Mouse (Mus musculus) limb, embryonic 15.5 days (tissue): Measurements from ENCODE around the gene Oas2. TPM values are rescaled to one million over a fixed set of nuclear protein-coding genes. Genes with fewer than 3 reads are reported as not detected.

Source experiments
- ATAC-seq: fragments of 200-750 bp; cut with Nextera tagmentation; 2 replicates; pipeline ENCODE4 v1.8.0; 2017; ENCODE audit warnings: low read depth, moderate TSS enrichment; ENCODE audit not compliant: insufficient number of reproducible peaks, low FRiP score, low TSS enrichment
- H3K27ac ChIP-seq: fragments of 300-500 bp; sonication (generic); 2 replicates; pipeline ENCODE4 v1.5.1; 2015; ENCODE audit warnings: moderate library complexity, mild to moderate bottlenecking, inconsistent platforms
- H3K27me3 ChIP-seq: fragments of 300-500 bp; sonication (generic); 2 replicates; pipeline ENCODE4 v1.6.1; 2015; ENCODE audit warnings: inconsistent platforms
- H3K36me3 ChIP-seq: fragments of 300-500 bp; sonication (generic); 2 replicates; pipeline ENCODE4 v1.6.1; 2015; ENCODE audit warnings: inconsistent platforms
- H3K4me1 ChIP-seq: fragments of 300-500 bp; sonication (generic); 2 replicates; pipeline ENCODE4 v1.6.1; 2015; ENCODE audit warnings: inconsistent platforms
- H3K4me2 ChIP-seq: fragments of 300-500 bp; sonication (generic); 2 replicates; pipeline ENCODE4 v1.6.1; 2015; ENCODE audit warnings: mild to moderate bottlenecking, inconsistent platforms
- H3K4me3 ChIP-seq: fragments of 300-500 bp; sonication (generic); 2 replicates; pipeline ENCODE4 v1.5.1; 2015; ENCODE audit warnings: mild to moderate bottlenecking, inconsistent platforms
- H3K9ac ChIP-seq: fragments of 300-500 bp; sonication (generic); 2 replicates; pipeline ENCODE4 v1.6.1; 2015; ENCODE audit warnings: inconsistent platforms
- H3K9me3 ChIP-seq: fragments of 300-500 bp; sonication (generic); 2 replicates; pipeline ENCODE4 v1.6.1; 2016; ENCODE audit warnings: inconsistent platforms
- WGBS: fragments of 180-500 bp; shearing (Covaris S2); methylation state at CpG from one replicate; pipeline ENCODE4 v1.1.7; 2015; 5-methylcytosine and 5-hydroxymethylcytosine counted together
- polyA plus RNA-seq: library from polyadenylated mRNA; unstranded; fragments of >200 nt; fragmentation: Nextera tagmentation; extraction: Ambion mirVana; gene quantifications from 2 replicates; pipeline ENCODE4 v1.2.1, GENCODE M21; 2015

Gene Oas2
- polyA plus RNA-seq, 1 experiment from 2014 or later: 0.44 TPM

DNA sequence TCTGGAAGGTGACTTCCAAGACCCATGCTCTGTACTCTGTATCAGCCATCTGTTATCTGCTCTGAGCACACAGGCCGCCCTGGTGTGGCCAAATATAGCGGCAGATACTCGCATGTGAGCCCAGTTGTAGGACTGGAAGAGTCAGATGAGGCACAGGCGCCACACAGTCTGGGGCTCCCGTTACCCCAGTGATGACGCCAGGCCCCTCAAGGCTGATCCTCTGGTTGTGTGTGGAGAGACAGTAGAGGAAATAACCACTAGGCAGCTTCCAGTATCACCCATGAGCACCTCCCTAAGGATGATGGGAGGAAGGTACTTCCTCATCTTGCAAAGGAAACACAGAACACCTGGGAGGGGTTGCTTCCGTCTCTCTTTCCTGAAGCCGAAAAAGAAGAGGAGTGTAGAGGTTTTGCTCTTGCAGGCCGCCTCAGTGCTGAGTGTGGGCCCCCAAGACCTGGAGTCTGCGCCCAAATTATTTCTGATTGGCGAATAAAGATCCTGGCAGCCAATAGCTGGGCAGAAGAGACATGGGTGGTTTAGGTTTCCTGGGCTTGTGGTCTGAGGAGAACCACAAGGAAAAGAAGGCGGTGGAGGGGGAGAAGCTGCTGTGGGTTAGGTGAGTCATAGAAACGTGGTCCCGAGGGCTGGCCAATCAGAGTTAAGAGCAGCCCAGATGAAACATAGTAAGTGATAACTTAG lies 25.8 kb upstream of the Oas2 start:
- no peak overlapping the region for H3K9ac ChIP-seq
- H3K36me3 ChIP-seq: no peaks in the 10 kb centered on the region
- peaks cover 8% of the 10 kb centered on the region; the same call in 1 of the 2 replicates for H3K4me1 ChIP-seq
- 67% methylated on average over 14 of the region's 14 CpGs for WGBS
- no peak overlapping the region for H3K27ac ChIP-seq
- H3K4me2 ChIP-seq: no peak overlapping the region
- H3K27me3 ChIP-seq: 0 out of 2 replicates have a peak, but pooled peaks cover 3% of the 10 kb centered on the region
- no peaks in the 10 kb centered on the region for H3K9me3 ChIP-seq
- no peak overlapping the region for H3K4me3 ChIP-seq
- ATAC-seq: no peak

DNA sequence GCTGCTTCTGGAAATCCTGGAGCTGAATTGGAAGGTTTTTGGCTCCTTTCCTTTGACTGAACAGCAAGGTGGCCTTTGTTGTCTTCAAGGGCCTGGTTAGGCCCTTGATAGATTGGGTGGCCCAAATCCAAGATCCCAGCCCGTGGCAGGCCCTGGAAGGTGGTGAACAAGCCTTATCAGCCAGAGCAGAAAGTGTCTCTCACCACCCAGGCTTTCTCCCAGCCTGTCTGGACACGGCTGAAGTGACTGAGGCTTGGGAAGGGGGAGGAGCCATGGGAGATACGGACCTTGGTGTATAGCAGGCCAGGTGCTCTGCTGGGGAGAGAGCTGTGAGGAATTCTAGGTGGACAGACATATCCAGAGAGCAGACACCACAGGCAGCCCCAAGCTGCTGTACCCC lies 19.7 kb upstream of the Oas2 start:
- no peak overlapping the region for H3K27ac ChIP-seq
- no peak for ATAC-seq
- 55% methylated on average over 3 of the region's 3 CpGs for WGBS

DNA sequence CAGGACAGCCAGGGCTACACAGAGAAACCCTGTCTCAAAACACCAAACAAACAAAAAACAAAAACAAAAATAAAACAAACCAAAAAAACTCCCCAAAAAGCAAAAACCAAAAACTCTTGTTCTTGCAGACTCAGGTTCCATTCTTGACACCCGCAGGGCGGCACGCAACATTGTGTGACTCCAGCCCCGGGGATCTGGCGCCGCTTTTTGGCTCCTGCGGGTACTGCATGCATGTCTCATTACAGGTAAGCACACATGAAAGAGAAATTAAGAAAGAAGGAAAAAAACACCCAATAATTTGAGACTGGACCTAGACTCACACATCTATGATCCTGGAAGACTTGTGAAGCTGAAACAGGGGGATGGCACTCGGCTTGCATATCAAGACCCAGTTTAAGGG lies 15.4 kb upstream of the Oas2 start:
- WGBS: 69% methylated on average over 8 of the region's 8 CpGs
- no peak overlapping the region for H3K9ac ChIP-seq
- H3K4me2 ChIP-seq: no peak overlapping the region
- H3K27me3 ChIP-seq: 0 out of 2 replicates have a peak, but pooled peaks cover 2% of the 10 kb centered on the region
- no peak overlapping the region for H3K4me3 ChIP-seq
- ATAC-seq: no peak
- H3K9me3 ChIP-seq: no peaks in the 10 kb centered on the region
- no peaks in the 10 kb centered on the region for H3K4me1 ChIP-seq
- H3K27ac ChIP-seq: no peak overlapping the region
- H3K36me3 ChIP-seq: no peaks in the 10 kb centered on the region

More for the DNA sequence above, 19.7 kb upstream of the Oas2 start:
- Histone ChIP-seq H3K4me1 (no peaks in the 10 kb centered on the region), H3K9me3 (no peaks in the 10 kb centered on the region), H3K27me3 (0 out of 2 replicates have a peak, but pooled peaks cover 3% of the 10 kb centered on the region), H3K9ac (no peak overlapping the region), H3K36me3 (no peaks in the 10 kb centered on the region), H3K4me2 (no peak overlapping the region), H3K4me3 (no peak overlapping the region)

DNA sequence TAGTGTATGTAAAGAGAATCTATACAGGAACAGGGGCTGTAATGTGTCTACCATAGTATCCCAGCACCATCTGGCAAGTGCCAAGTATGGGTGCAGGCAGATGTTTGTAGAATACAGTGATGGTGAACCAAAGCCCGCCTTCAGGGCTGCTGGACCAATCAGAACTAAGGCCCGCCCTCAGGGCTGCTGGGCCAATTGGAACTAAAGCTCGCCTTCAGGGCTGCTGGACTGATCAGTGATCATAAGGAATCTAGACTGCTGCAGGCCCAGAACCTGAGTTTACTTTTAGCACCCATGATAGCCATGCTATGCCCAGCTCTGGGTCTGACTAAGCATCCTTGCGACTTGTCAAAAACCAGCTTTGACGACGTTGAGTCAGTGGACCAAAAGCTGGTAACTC lies 12.2 kb upstream of the Oas2 start:
- ATAC-seq: no peak
- Histone ChIP-seq H3K4me3 (no peak overlapping the region), H3K4me1 (no peaks in the 10 kb centered on the region), H3K36me3 (no peaks in the 10 kb centered on the region), H3K4me2 (no peak overlapping the region), H3K9ac (no peak overlapping the region), H3K9me3 (no peaks in the 10 kb centered on the region), H3K27ac (no peak overlapping the region), H3K27me3 (0 out of 2 replicates have a peak, but pooled peaks cover 3% of the 10 kb centered on the region)
- 20% methylated on average over 6 of the region's 6 CpGs for WGBS

DNA sequence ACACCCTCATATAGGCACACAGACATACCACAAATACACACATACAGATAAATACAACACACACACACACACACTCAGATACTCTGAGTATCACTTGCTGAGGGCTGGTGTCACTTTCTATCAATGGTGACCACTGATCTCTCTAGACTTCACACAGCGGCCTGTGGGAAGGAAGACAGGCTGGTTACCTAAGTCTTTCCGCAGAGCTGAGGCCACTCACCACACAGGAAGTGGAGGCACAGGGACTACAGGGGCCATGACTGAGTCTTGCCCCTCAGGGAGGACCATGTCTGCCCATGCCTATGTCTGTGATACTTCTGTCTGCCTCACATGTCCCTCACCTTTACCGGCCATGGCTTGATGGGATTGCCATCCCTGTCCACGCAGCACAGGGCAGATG lies 4.6 kb upstream of the Oas2 start:
- Histone ChIP-seq H3K9me3 (no peaks in the 10 kb centered on the region), H3K4me3 (no peak overlapping the region), H3K4me1 (no peaks in the 10 kb centered on the region), H3K36me3 (no peaks in the 10 kb centered on the region), H3K9ac (no peak overlapping the region), H3K4me2 (no peak overlapping the region), H3K27me3 (no peaks in the 10 kb centered on the region), H3K27ac (no peak overlapping the region)
- WGBS: 82% methylated on average over 4 of the region's 4 CpGs
- ATAC-seq: no peak

DNA sequence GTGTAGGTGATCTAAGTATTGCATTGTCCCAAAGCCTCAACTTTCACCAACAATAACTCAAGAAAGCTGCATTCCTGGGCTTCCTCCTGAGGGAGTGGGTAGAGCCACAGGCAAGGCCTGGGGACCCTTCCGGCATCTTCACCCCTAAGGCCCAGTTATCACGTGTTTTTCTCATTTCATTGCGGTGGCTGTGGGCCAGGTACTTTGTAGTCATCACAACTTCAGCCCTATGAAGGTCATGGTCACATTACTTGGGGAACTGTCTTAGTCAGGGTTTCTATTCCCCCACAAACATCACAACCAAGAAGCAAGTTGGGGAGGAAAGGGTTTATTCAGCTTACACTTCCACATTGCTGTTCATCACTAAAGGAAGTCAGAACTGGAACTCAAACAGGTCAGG lies 3.1 kb upstream of the Oas2 start:
- H3K9ac ChIP-seq: no peak overlapping the region
- H3K27me3 ChIP-seq: peaks cover 3% of the 10 kb centered on the region; the same call in 1 of the 2 replicates
- no peaks in the 10 kb centered on the region for H3K36me3 ChIP-seq
- 77% methylated on average over 3 of the region's 3 CpGs for WGBS
- no peak overlapping the region for H3K4me2 ChIP-seq
- no peaks in the 10 kb centered on the region for H3K4me1 ChIP-seq
- no peaks in the 10 kb centered on the region for H3K9me3 ChIP-seq
- H3K4me3 ChIP-seq: no peak overlapping the region
- H3K27ac ChIP-seq: no peak overlapping the region
- no peak for ATAC-seq

DNA sequence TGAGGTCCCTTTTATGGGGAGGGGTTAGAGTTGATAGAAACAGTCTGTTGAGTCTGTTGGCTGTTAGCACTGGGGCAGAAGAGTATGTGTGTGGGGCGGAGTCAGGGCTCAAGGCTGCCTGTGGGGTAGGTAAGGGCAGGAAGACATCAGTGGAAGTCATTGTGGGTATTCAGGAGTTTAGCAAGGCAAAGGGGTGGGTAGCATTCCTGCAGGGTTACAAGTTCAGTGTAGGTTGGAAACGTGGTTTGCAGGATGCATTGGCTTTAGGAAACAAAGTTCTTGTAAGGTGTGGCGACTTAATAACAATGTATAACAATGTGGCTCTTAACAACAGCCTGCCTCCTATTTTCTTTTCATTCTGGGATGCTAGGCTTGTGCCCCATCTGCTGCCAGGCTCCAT lies 1.6 kb upstream of the Oas2 start:
- WGBS: 73% methylated on average over 3 of the region's 3 CpGs
- H3K4me3 ChIP-seq: no peak overlapping the region
- H3K4me1 ChIP-seq: no peaks in the 10 kb centered on the region
- H3K9me3 ChIP-seq: no peaks in the 10 kb centered on the region
- no peak overlapping the region for H3K4me2 ChIP-seq
- H3K9ac ChIP-seq: no peak overlapping the region
- no peak overlapping the region for H3K27ac ChIP-seq
- peaks cover 3% of the 10 kb centered on the region; the same call in 1 of the 2 replicates for H3K27me3 ChIP-seq
- no peaks in the 10 kb centered on the region for H3K36me3 ChIP-seq
- ATAC-seq: no peak

DNA sequence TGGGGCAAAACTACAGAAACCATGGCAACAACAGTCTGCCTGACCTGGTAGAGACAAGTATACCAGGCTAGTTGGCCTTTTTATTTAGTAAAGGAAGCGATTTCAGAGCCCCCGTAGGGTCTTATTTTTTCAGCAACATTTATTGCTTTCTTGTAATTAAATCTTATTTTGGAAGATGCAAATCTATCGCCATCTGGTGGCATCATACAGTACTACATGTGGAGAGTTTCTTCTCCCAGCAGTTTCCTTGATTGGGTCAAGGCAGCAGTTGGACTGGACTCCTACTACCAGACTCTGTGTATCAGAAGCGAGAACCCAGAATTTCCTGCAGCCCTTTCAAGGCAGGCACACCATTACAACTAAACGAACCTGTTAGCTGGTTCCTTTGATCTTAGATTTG lies 3.2 kb downstream of the Oas2 start:
- H3K36me3 ChIP-seq: no peaks in the 10 kb centered on the region
- ATAC-seq: no peak
- H3K27ac ChIP-seq: no peak overlapping the region
- no peaks in the 10 kb centered on the region for H3K9me3 ChIP-seq
- H3K4me2 ChIP-seq: no peak overlapping the region
- H3K9ac ChIP-seq: no peak overlapping the region
- WGBS: 5% methylated on average over 5 of the region's 5 CpGs
- no peak overlapping the region for H3K4me3 ChIP-seq
- peaks cover 20% of the 10 kb centered on the region for H3K27me3 ChIP-seq
- no peaks in the 10 kb centered on the region for H3K4me1 ChIP-seq

DNA sequence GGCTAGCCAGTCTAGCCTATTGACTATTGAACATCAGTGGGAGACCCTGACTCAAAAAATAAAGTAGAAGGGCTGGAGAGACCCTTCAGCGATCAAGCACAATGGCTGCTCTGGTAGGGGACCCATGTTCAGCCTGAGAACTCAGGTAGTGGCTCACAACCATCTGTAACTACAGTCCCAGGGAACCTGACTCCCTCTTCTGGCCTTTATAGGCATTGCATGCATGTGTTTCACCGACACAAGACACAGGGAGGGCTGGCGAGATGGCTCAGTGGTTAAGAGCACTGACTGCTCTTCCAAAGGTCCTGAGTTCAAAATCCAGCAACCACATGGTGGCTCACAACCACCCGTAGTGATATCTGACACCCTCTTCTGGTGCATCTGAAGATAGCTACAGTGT lies 7.5 kb downstream of the Oas2 start:
- Histone ChIP-seq H3K4me2 (no peak overlapping the region), H3K9ac (no peak overlapping the region), H3K27ac (no peak overlapping the region), H3K4me3 (no peak overlapping the region), H3K4me1 (no peaks in the 10 kb centered on the region), H3K36me3 (no peaks in the 10 kb centered on the region), H3K9me3 (no peaks in the 10 kb centered on the region), H3K27me3 (peaks cover 20% of the 10 kb centered on the region; the same call in 1 of the 2 replicates)
- ATAC-seq: no peak
- 27% methylated on average over 4 of the region's 4 CpGs for WGBS

DNA sequence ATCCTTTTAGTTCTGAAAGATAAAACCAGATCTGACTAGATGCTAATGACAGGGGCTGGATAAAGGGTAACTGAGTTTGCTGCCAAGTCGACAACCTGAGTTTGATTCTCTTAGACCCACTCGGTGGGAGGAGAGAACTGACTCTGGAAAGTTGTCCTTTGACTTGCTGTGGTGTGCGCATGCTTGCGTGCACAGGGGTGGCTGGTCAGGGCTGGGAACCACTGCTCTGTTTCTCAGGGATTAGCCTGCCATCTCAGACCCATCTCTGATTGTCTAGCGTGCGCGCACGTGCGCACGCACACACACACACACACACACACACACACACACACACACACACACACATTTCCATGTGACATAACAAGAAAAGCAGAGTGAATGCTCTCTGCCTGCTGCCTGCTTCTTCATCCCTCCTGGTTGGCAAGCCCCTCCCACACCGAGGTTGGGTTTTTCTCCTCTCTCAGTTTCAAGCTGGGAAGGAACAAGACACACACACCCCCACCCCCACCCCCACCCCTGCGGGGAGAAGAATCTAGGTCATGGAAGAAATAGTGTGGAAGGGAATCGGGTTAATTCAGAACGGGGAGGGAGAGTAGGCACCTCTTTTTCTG lies 15.2 kb downstream of the Oas2 start:
- no peaks in the 10 kb centered on the region for H3K36me3 ChIP-seq
- WGBS: 71% methylated on average over 14 of the region's 14 CpGs

DNA sequence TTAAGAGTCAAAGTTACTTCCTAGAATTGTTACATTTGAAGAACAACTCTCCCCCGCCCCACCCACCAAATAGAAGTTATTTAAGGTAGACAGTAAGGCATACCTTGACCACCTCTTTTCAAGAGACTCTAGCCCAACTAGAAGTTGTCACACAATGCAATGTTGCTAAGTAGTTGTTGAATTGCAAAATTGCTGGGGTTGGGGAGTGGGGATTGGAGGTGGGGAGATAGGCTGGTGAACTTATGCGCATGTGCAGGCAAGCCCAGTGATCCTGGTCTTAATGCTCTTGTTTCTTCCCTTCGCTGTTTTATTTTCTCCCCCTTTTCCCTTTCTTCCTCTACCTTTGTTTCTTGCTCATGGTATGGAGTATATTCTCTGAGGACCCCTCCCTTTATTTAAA lies 16.0 kb downstream of the Oas2 start:
- Histone ChIP-seq H3K9ac (no peak overlapping the region), H3K4me3 (no peak overlapping the region), H3K27ac (no peak overlapping the region), H3K9me3 (no peaks in the 10 kb centered on the region), H3K4me1 (no peaks in the 10 kb centered on the region), H3K4me2 (no peak overlapping the region), H3K27me3 (0 out of 2 replicates have a peak, but pooled peaks cover 8% of the 10 kb centered on the region), H3K36me3 (no peaks in the 10 kb centered on the region)
- ATAC-seq: no peak
- 91% methylated on average over 3 of the region's 3 CpGs for WGBS

More for the DNA sequence above, 15.2 kb downstream of the Oas2 start:
- Histone ChIP-seq H3K9me3 (no peaks in the 10 kb centered on the region), H3K4me1 (no peaks in the 10 kb centered on the region), H3K9ac (no peak overlapping the region), H3K27ac (no peak overlapping the region), H3K4me3 (no peak overlapping the region), H3K27me3 (0 out of 2 replicates have a peak, but pooled peaks cover 8% of the 10 kb centered on the region), H3K4me2 (no peak overlapping the region)
- no peak for ATAC-seq

DNA sequence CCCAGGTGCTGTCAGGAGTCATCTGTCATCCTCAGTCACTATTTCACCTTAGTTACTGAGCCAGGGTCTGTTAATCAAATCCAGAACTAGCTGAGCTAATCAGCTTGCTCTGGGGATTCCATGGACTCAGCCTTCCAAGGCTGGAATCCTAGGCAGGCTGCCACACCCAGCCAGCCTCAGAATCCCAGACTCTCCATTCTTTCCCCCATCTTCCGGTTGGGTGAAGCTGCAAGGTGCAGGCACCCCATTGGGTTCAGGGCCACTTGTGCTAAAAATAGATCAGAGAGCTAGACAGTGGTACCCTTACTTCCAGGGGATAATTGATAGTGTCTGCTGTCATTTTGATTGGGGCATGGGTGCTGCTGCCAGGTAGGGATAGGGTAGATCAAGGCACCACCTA lies 16.9 kb downstream of the Oas2 start:
- no peak for ATAC-seq
- WGBS: 45% methylated on average over 1 of the region's 1 CpGs
- no peaks in the 10 kb centered on the region for H3K36me3 ChIP-seq

More for the DNA sequence above, 16.9 kb downstream of the Oas2 start:
- no peaks in the 10 kb centered on the region for H3K4me1 ChIP-seq
- H3K9me3 ChIP-seq: no peaks in the 10 kb centered on the region
- 0 out of 2 replicates have a peak, but pooled peaks cover 8% of the 10 kb centered on the region for H3K27me3 ChIP-seq
- H3K4me3 ChIP-seq: no peak overlapping the region
- no peak overlapping the region for H3K9ac ChIP-seq
- H3K27ac ChIP-seq: no peak overlapping the region
- no peak overlapping the region for H3K4me2 ChIP-seq
